Mouse (Mus musculus) forebrain, embryonic 11.5 days (tissue): ENCODE data around the gene Fkbpl. TPM values are rescaled to one million over a fixed set of nuclear protein-coding genes. Genes with fewer than 3 reads are reported as not detected.

ENCODE experiments used
- ATAC-seq: fragments of 200-750 bp; cut with Nextera tagmentation; replicated peaks from 2 replicates; pipeline ENCODE4 v1.8.0; 2017; ENCODE audit warnings: moderate TSS enrichment; ENCODE audit not compliant: low FRiP score
- DNase-seq: peaks from one replicate; pipeline ENCODE4 v3.0.0-alpha.2; 2017; ENCODE audit warnings: low spot score
- H3K27ac ChIP-seq: fragments of 300-500 bp; sonication (generic); 2 replicates; pipeline ENCODE4 v1.5.1; 2014; ENCODE audit warnings: low read depth, low read length
- H3K27me3 ChIP-seq: fragments of 300-500 bp; sonication (generic); 2 replicates; pipeline ENCODE4 v1.6.1; 2014; ENCODE audit warnings: mild to moderate bottlenecking, low read length, mixed read lengths; ENCODE audit not compliant: control insufficient read depth, insufficient read depth
- H3K36me3 ChIP-seq: fragments of 300-500 bp; sonication (generic); 2 replicates; pipeline ENCODE4 v1.6.1; 2014; ENCODE audit warnings: mild to moderate bottlenecking, low read length, moderate library complexity, mixed read lengths; ENCODE audit not compliant: control insufficient read depth, insufficient read depth
- H3K4me1 ChIP-seq: fragments of 300-500 bp; sonication (generic); replicated peaks from 2 replicates; pipeline ENCODE4 v1.6.1; 2014; ENCODE audit warnings: low read length, mixed read lengths; ENCODE audit not compliant: control insufficient read depth, insufficient read depth
- H3K4me2 ChIP-seq: fragments of 300-500 bp; sonication (generic); 2 replicates; pipeline ENCODE4 v1.6.1; 2014; ENCODE audit warnings: low read depth, mild to moderate bottlenecking, low read length, moderate library complexity, mixed read lengths; ENCODE audit not compliant: severe bottlenecking
- H3K4me3 ChIP-seq: fragments of 300-500 bp; sonication (generic); 2 replicates; pipeline ENCODE4 v1.5.1; 2014; ENCODE audit warnings: low read depth, low read length
- H3K9ac ChIP-seq: fragments of 300-500 bp; sonication (generic); 2 replicates; pipeline ENCODE4 v1.6.1; 2014; ENCODE audit warnings: low read length
- H3K9me3 ChIP-seq: fragments of 300-500 bp; sonication (generic); 2 replicates; pipeline ENCODE4 v1.6.1; 2016; ENCODE audit warnings: low read length, mixed read lengths; ENCODE audit not compliant: control insufficient read depth
- WGBS: fragments of 180-500 bp; shearing (Covaris S2); extraction: QIAGEN DNeasy Blood & Tissue Kit; methylation state at CpG from one replicate; pipeline ENCODE4 v1.1.7; 2014; 5-methylcytosine and 5-hydroxymethylcytosine counted together
- polyA plus RNA-seq: library from polyadenylated mRNA; unstranded; fragments of >200 nt; fragmentation: Nextera tagmentation; extraction: Ambion mirVana; gene quantifications from 2 replicates; pipeline ENCODE4 v1.2.1, GENCODE M21; 2014

Fkbpl gene
- polyA plus RNA-seq, 1 experiment from 2014 or later: 14.5 TPM

DNA sequence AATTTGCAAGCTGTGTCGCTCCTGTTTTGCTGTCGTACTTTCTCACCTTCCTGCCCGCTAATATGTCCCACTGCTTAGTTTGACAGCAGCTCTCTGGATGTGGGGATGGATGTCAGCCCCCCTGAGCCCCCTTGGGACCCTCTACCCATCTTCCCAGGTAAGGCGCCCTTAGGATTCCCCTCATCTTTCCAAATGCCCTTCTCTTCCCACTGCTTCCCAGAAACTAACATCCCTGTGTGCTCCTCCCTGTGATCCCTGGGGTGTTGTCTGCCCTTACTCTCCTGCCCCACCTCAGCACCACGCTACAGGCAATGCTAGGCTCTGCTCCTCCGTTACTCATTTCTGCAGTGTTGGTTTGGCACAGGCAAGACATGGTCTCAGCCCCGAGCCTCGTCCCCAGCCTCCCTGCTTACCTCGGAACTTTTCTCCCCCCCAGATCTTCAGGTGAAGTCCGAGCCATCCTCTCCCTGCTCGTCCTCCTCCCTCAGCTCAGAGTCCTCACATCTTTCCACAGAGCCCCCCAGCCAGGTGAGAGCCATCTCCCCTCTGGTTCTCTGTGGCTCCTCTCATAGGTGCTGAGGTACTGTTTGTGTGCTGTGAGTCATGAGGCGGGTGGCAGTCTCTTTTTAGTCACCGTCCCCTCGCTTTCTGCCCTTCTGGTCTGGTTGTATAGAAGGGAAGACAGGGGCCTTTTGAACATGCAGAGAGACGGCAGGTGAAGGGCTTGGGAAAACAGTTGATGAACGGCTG is 3.8 kb downstream of the Fkbpl start:
- DNase-seq: no peak
- H3K27me3 ChIP-seq: no peaks in the 10 kb centered on the region
- peak overlapping the region; percentile 17 for H3K9ac ChIP-seq
- peak overlapping the region; percentile 73 for H3K4me3 ChIP-seq
- ATAC-seq: no peak
- no peak overlapping the region for H3K27ac ChIP-seq
- peaks cover 4% of the 10 kb centered on the region; the same call in 1 of the 2 replicates for H3K36me3 ChIP-seq
- peak overlapping the region; percentile 87 for H3K4me2 ChIP-seq
- H3K9me3 ChIP-seq: no peaks in the 10 kb centered on the region
- peaks cover 11% of the 10 kb centered on the region for H3K4me1 ChIP-seq
- 87% methylated on average over 16 of the region's 16 CpGs for WGBS

DNA sequence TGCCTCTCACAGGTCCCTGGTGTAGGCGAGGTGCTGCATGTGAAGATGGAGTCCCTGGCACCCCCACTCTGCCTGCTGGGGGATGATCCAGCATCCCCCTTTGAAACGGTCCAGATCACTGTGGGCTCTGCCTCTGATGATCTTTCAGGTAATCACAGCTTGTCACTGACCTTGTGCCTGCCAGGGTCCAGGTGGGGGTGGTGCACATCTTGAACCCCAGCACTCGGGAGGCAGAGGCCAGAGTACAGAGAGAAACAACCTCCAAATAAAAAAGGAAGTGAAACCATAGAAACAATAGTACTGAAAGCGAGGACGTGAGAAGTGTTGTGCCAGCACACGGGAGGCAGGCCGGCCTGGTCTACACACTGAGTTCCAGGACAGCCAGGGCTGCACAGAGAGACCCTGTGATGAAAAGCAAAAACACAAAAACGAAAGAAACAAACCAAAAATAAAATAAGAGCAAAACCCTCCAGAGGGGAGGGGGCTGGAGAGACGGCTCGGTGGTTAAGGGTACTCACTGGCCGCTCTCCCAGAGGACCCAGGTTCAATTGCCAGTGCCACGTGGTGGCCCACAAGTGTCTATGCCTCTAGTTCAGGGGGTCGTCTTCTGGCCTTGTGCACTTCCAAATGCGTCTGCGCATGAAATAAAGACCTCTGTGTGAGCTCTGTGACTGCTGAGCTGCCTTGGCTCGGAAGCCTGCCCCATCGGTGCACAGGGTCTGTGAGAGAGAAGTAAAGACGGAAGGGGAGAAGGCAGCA is 4.7 kb downstream of the Fkbpl start:
- Histone ChIP-seq H3K9me3 (no peaks in the 10 kb centered on the region), H3K27ac (no peak overlapping the region), H3K4me1 (peaks cover 11% of the 10 kb centered on the region), H3K36me3 (peaks cover 4% of the 10 kb centered on the region; the same call in 1 of the 2 replicates), H3K4me3 (no peak overlapping the region), H3K9ac (no peak overlapping the region), H3K27me3 (no peaks in the 10 kb centered on the region), H3K4me2 (no peak overlapping the region)
- ATAC-seq (no peak), DNase-seq (no peak)
- 86% methylated on average over 18 of the region's 18 CpGs for WGBS

DNA sequence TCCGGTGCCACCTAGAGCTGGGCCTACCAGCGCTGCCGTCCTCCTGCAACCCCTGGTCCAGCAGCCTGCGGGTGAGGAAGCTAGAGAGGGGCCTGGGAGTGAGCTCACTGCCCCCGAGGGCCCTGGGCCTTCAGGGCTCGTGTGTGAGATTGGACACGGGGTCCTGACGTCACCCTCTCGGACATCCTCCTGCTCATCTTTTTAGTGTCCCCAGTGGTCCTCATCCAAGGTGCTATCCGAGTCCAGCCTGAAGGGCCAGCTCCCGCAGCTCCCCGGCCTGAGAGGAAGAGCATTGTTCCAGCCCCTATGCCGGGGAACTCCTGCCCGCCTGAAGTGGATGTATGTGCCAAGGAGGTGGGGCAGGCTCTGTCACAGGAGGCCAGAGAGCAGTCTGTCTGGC is 6.2 kb downstream of the Fkbpl start:
- Histone ChIP-seq H3K4me2 (no peak overlapping the region), H3K36me3 (peaks cover 4% of the 10 kb centered on the region; the same call in 1 of the 2 replicates), H3K9me3 (no peaks in the 10 kb centered on the region), H3K9ac (no peak overlapping the region), H3K4me3 (no peak overlapping the region), H3K4me1 (peaks cover 9% of the 10 kb centered on the region), H3K27ac (no peak overlapping the region), H3K27me3 (no peaks in the 10 kb centered on the region)
- DNase-seq: peak; percentile 45
- WGBS: 91% methylated on average over 14 of the region's 14 CpGs
- no peak for ATAC-seq

GRCm38 (mm10) chr17:34651507-34652221 is 7.1 kb downstream of the Fkbpl start:
- Histone ChIP-seq H3K27ac (no peak overlapping the region), H3K4me1 (peaks cover 12% of the 10 kb centered on the region), H3K4me2 (no peak overlapping the region), H3K9me3 (no peaks in the 10 kb centered on the region), H3K27me3 (no peaks in the 10 kb centered on the region), H3K4me3 (no peak overlapping the region), H3K9ac (no peak overlapping the region), H3K36me3 (peaks cover 4% of the 10 kb centered on the region; the same call in 1 of the 2 replicates)
- DNase-seq: peak; percentile 71
- WGBS: 50% methylated on average over 19 of the region's 19 CpGs
- ATAC-seq: no peak

- H3K4me2 ChIP-seq: no peak overlapping the region
- no peak overlapping the region for H3K4me3 ChIP-seq
- H3K27ac ChIP-seq: no peak overlapping the region
- no peaks in the 10 kb centered on the region for H3K27me3 ChIP-seq
- 90% methylated on average over 10 of the region's 10 CpGs for WGBS
- DNase-seq (peak; percentile 52), ATAC-seq (no peak)
- H3K36me3 ChIP-seq: peaks cover 4% of the 10 kb centered on the region; the same call in 1 of the 2 replicates
- no peaks in the 10 kb centered on the region for H3K9me3 ChIP-seq
- no peak overlapping the region for H3K9ac ChIP-seq
- H3K4me1 ChIP-seq: peaks cover 12% of the 10 kb centered on the region
Measured at GRCm38 (mm10) chr17:34652546-34652945, 8.0 kb downstream of the Fkbpl start.

GRCm38 (mm10) chr17:34652985-34653384 is 8.4 kb downstream of the Fkbpl start:
- ATAC-seq (no peak), DNase-seq (no peak)
- no peak overlapping the region for H3K27ac ChIP-seq
- no peaks in the 10 kb centered on the region for H3K27me3 ChIP-seq
- no peak overlapping the region for H3K4me3 ChIP-seq
- H3K9me3 ChIP-seq: no peaks in the 10 kb centered on the region
- peaks cover 4% of the 10 kb centered on the region; the same call in 1 of the 2 replicates for H3K36me3 ChIP-seq
- 89% methylated on average over 8 of the region's 8 CpGs for WGBS
- peaks cover 8% of the 10 kb centered on the region for H3K4me1 ChIP-seq
- H3K4me2 ChIP-seq: no peak overlapping the region
- H3K9ac ChIP-seq: no peak overlapping the region

GRCm38 (mm10) chr17:34653746-34654285 is 9.3 kb downstream of the Fkbpl start:
- H3K9me3 ChIP-seq: no peaks in the 10 kb centered on the region
- H3K27me3 ChIP-seq: no peaks in the 10 kb centered on the region
- no peak overlapping the region for H3K27ac ChIP-seq
- H3K4me3 ChIP-seq: no peak overlapping the region
- no peak overlapping the region for H3K9ac ChIP-seq
- DNase-seq (peak; percentile 78), ATAC-seq (no peak)
- H3K36me3 ChIP-seq: peaks cover 4% of the 10 kb centered on the region; the same call in 1 of the 2 replicates
- peaks cover 3% of the 10 kb centered on the region; the same call in 1 of the 2 replicates for H3K4me1 ChIP-seq
- 62% methylated on average over 9 of the region's 9 CpGs for WGBS
- H3K4me2 ChIP-seq: no peak overlapping the region

DNA sequence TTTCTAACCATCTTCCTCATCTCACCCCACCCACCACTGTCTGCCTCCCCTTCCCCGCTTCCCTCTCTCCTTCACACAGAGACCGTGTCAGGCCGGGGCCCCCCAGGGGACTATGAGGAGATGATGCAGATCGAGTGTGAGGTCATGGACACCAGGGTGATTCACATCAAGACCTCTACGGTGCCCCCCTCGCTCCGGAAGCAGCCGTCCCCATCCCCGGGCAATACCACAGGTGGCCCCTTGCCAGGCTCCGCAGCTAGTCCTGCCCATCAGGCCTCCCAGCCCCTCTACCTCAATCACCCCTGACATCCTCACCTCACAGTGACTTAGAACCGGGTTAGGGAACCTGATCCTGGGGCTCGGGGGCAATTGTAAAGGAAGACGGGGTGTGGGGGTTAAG is 9.8 kb downstream of the Fkbpl start:
- H3K4me1 ChIP-seq: peaks cover 3% of the 10 kb centered on the region; the same call in 1 of the 2 replicates
- H3K27ac ChIP-seq: no peak overlapping the region
- WGBS: 95% methylated on average over 13 of the region's 13 CpGs
- H3K27me3 ChIP-seq: no peaks in the 10 kb centered on the region
- no peak for ATAC-seq
- H3K4me3 ChIP-seq: no peak overlapping the region
- H3K4me2 ChIP-seq: no peak overlapping the region
- H3K9ac ChIP-seq: no peak overlapping the region
- no peaks in the 10 kb centered on the region for H3K9me3 ChIP-seq
- peaks cover 4% of the 10 kb centered on the region; the same call in 1 of the 2 replicates for H3K36me3 ChIP-seq
- no peak for DNase-seq
